Mouse (Mus musculus): Measurements from ENCODE around the gene Abcd4.

The Abcd4 gene

DNA sequence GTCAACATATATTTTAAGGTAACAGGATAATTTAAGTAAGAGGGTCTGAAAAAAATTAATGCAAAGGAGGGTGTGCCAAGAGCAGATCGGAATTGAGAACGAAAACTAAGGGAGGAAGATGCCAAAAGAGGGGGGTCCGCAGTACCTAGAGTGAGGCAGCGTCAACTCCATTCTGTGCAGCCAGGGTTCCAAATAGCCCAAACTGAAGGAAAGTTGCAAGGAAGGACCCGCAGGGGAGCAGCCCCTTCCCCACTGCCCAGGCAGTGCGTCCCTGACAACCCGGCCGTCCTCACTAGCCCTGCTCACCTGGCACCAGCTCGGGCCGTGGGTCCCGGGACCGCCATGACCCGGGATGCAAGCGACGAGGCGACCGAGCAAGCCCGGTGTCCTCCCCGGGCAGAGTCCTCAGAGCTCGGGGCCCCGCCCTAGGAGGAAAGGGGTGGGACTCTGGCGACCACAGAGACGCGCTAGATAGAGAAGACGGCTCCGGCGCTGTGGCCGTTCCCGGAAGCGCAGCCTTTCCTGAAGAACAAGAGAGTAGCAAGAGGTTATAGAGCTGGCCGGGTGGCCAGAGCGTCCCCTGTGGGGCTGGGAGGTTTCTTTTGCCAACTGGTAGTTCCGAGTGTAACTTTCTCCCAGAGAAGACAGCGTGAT lies at the start of gene Abcd4:
TSS of gene Abcd4 (minus strand) at position 437 of the 654 bp plus-strand sequence.
- peak; percentile 96 for DNase-seq (ENCODE audit: low spot score)

DNA sequence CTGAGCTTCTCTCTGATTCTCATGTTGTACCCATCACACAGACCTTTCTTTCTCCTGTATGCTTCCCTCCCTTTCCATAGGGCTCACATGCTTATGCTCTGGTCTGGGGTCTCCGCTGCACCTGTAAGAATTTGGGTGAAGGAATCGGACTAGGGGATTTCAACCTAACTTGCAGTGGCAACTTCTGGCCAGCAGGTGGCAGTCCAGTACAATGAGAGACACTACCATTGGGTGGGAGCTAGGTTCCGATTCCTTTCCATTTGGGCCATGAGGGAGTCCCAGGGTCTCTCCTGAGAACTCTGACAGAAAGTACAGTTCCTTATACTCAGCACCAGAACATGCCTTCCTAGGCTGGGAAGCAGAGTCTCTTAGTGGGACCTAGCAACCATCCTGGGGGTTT lies 36.7 kb upstream of the Abcd4 start:
- peak; percentile 81 for DNase-seq (ENCODE audit: low spot score)

DNA sequence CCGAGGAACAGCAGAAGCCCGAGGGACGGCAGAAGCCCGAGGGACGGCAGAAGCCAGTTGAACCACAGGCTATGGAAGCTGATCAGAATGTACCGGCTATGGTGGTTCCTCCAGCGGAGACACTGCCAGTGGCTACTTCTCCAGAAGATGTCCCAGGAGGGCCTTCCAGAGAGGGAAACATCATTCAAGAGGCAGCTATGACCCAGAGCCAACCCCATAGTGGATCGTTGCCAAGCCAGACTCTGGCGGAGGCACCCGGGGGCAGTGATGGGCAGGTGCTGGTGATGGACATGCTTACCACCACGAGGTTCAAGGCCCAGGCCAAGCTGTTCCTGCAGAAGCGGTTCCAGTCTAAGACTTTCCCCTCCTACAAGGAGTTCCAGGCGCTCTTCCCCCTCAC lies 33.0 kb upstream of the Abcd4 start:
- DNase-seq (ENCODE audit: low spot score): no peak

DNA sequence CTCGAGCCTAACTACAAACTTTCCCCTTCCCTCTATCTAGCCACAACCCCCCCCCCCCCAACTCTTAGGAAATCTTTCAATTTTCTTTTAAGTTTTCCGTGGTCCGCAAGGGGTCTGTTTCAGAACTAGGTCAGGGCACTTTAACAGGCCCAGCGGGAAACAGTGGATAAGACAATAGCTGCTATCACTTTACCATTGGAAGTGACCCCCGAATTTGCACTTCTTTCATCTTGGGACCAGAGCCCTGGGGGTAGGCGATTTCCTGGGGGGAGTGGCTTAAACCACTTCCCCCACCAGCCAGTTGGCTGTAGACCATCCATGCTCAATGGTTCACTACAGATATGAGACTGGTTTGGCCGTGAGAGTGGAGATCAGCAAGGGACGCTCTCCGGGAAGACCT lies 23.4 kb upstream of the Abcd4 start, which contains the start of gene Vrtn:
TSS of gene Vrtn (plus strand) at position 366 of the 400 bp plus-strand sequence.
- no peak for DNase-seq (ENCODE audit: low spot score)

DNA sequence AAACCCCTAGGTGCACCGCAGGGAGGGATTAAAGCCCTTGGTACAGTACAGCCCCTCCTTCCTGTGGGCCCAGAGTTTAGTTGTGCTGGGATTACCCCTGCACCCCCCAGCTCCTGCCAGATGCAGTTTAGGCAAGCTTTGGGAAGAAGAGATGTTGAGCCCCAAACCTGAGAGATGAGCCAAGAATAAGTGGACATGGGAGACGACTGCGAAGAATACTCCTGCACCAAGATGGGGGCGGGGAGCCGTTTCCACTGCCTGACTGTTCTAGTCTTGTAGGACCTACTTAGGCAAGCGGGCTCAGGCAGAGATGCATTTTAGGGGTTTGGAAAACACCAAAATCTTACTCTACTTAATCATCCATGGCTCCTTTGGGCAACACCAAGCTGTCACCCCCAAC lies 23.0 kb upstream of the Abcd4 start:
- DNase-seq (ENCODE audit: low spot score): no peak

DNA sequence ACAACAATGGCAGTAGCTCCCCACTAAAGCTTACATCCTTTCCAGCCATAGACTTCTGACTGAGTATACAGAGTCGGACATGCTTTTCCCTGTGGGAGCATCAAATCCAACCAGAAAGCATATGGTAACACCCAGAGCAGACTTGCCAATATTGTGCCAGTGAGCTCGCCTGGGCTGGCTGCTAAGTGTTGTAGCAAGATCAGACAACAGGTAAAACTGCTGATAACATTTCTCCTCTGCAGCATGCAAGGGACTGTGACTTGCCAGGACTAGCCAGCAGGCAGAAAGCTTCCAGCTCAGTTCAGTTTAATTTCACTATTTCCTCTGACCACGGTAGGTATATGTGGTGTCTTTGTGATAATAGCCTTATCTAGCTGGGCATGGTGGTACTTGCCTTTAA lies 14.7 kb upstream of the Abcd4 start:
- DNase-seq (ENCODE audit: low spot score): no peak

DNA sequence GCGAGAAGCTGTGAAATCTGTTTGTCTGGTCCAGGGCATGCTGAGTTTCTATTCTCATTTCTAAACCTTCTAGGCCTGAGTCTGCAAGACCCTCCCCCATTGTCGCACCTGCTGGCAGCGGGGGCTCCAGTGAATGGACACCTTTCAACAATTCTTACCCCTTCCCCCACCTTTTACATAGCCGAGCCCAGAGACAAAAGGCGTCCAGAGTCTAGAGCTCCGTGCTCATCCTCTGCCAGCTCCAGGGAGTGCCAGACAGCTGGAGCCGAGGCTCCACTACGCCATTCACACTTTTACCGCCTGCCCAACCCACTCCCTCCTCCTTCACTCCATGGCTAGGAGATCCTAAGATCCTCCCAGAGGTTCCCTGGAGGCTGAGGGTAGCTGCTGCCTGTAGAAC lies 7.9 kb upstream of the Abcd4 start:
- no peak for DNase-seq (ENCODE audit: low spot score)

DNA sequence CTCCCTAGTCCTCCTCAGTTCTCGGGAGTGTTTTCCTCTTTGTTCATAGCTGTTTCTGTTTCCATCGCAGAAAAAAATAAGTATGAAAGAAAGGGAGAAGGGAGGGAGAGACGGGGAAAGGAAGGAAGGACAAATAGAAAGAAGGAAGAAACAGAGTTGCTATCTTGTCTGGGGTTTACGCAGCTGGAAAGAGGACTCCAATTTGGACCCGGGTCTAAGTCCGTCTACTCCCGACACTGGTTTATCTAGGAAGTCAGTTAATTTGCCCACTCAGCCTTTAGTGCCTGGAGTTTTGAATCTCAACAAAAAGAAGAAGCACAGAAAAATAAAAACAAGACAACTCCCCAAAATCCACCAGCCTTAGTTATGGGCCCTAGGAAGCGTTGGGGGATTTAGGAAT lies 7.4 kb upstream of the Abcd4 start:
- DNase-seq (ENCODE audit: low spot score): no peak

DNA sequence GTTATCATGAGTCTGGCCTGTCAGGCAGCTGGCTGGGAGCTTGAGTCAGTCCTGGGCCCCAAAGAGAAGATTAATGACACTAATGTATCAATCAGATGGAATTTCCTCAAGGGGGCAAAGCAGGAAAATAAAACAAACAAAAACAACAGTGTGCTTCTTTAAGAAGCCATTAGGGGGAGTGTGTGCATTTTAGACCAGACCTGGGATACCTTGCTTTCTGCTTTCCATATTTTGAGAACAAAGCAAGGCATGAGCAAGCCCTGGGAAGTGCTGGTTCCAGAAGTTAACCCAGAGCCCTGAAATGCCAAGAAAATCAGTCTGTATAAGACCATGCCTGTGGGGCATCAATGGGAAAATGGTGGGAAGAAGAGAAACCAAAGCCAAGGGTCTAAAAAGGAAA lies 3.8 kb upstream of the Abcd4 start:
- DNase-seq (ENCODE audit: low spot score): peak; percentile 59

DNA sequence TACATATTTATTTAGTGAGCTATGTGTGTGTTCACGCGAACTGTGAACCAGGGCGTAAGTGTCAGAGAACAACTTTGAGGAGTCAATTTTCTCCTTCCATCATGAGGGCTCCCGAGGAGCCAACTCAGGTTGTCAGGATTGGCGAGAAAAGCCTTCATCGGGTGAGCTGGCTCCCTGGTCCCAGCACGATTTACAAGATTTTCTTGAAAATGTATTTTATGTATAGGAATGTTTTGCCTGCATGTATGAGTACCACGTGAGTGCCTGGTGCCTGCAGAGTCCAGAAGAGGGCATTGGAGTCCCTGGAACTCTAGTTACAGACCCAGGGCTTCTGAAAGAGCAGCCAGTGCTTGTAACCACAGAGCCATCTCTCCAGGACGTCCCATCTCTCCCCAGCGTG lies 450 bp upstream of the Abcd4 start:
- DNase-seq (ENCODE audit: low spot score): peak; percentile 59

DNA sequence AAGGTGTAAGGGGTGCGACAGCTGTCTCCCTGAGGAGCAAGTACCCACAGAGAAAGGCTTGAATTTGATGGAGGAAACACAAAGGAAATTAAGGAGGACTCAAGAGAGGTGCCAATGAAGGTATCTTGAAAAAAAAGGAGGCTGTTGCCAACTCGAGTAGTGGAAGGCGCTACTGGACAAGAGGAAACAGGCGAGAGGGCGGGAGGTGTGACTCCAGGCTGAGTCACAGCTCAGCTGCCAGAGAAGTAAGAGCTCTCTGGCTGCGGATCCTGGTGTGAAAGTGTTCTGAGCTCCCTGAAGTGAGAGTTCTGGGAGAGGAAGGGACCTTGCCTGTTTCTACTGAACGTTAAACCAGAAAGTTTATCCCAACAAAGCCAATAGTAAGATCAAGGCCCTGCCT lies 2.7 kb downstream of the Abcd4 start:
- no peak for DNase-seq (ENCODE audit: low spot score)

DNA sequence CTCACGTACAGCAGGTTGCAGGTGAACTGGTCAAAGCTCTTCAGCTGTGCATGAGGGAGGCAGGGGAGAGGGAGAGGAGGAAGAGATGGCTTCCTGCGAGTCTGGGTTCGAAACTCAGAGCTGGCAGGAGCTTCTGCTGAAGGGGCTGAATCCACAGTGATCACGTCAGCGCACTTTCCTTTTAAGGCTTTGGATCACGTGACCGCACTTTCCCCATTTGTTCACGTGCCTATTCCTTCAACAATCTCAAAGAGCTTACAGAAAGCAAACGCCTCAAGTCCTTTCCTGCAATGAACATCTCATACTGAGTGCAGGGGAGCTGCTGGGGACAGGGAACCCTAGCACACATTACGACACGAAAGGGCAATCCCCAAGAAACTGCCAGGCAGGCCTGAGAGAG lies 3.2 kb downstream of the Abcd4 start:
- DNase-seq (ENCODE audit: low spot score): no peak

DNA sequence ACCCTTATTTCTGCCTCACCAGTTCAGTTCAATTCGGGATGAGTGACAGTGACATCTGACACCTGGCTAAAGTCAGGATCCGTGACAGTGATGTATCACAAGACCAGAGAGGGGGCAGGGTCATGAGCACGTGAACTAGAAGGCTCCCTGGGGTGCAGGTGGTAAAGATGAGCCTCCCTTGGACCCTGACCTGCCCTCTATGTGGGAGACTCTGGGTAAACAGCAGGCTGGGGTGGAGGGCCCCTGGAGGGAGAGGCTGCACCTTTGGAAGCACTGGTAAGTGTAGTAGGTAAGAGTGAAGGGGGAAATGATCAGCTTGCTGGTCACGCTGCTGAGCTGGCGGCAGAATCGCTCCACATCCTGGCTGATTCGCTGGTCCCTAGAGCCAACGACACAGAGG lies 4.7 kb downstream of the Abcd4 start:
- no peak for DNase-seq (ENCODE audit: low spot score)

DNA sequence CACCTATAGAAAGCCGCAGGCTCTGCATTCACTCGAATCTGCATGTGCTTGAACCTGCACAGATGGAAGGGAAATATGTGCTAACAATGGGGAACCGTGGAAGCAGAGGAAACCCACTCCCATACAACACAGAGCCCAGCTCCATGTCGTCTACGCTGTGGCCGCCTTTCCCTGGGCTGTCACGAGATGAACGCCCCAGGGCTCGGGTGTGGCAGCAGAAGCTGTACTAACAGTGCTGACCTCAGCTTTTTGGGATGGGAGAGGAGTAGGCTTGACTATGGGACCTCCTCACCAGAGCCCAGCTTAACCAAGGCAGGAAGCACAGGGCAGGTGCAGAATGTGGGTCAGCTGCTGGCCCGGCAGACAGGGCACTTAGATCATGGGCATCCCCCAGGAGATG lies 5.5 kb downstream of the Abcd4 start:
- no peak for DNase-seq (ENCODE audit: low spot score)

DNA sequence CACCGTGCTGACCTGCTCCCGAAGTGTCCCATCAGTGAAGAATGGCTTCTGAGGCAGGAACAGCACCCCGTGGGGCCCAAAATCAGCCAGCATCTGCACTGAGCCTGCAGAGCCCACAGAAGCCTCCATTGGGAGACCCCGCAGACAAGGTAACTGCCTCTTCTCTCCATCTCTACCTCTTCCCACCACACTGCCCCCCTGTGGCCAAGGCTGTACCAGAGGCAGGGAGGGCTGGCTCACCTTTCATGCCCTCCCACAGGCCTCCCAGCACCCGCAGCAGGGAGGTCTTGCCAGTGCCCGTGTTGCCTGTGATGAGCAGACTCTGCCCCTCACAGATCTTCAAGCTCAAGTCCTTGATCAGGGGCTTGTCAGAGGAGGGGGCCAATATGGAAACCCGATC lies 11.4 kb downstream of the Abcd4 start:
- no peak for DNase-seq (ENCODE audit: low spot score)

DNA sequence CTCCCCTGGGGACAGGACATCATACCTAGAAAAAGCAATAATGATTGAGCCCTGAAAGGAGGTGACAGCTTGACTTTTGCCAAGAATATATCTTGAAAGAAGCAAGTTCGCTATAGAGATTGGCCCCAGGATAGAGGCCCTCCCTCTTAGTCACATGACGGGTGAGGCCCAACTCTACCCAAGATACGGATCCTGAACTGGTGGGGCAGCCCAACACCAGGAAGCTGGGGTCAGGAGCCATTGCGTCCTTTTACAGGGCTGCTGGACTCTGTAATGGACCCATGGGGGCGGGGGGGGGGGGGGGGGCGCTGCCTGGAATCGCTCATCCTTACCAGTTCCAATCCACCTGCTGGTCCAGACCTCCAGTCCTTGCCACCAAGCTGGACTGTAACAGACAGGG lies 13.2 kb downstream of the Abcd4 start:
- no peak for DNase-seq (ENCODE audit: low spot score)

DNA sequence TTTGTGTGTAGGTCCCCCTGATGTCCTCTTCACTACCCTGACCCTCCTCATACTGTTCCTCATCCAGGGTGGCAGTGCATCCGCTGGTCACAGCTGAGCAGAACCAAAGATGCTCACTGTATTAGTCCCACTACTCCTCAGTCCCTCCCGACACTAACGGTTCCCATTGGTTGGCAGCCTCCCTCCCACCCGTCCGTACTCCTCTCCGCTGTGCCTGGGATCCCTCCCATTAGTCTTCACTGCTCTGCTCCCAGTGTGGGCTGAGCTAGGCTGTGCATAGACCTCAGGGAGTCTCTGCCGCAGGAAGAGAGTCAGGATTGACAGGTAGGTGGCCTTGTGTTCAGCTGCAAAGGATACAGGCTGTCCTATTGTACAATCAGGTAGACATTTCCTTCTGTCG lies 18.9 kb downstream of the Abcd4 start:
- DNase-seq (ENCODE audit: low spot score): no peak

DNA sequence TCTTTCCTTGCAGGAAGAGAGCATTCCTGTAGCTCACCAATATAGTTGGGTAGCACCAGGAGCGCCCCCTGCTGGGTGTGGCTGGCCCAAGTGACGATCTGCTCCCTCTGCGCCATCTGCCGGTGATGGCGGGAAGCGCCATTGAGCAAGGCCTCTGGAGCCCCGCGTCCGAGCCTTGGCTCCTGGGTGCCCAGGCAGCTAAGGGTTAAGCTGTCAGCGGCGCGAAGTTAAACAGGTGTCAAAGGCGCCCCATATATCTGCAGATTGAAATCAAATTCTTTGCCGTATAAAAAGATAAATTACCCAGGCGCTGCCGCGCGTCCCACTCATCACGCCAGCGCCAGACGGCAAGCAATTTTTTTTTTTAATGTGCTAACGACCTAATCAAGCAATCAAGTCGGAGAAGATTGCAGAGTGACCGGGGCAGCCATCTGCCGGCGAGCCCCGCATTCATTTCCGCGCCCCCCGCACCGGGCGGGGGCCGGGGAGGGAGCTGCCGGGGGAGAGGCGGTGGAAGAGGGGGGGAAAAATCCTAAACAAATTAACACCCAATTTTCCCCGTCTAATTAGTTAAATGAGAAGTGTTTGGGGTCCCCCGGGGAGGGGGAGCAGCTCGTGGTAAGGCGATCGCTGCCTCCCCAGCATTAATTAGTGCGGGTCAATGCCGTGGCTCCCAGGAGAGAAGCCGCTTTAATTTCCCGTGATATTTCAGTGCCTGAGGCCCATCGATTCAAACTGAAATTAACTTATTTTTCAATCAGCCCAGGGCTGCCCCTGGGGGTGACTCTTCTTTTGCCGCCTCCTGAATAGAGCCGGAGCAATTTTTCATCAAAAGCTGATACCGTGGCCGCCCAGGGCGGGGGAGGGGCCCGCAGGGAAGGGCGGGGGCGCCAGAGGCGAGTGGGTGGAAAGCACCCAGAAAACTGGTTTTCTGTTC lies 27.1 kb downstream of the Abcd4 start:
- DNase-seq (ENCODE audit: low spot score): peak; percentile 96

DNA sequence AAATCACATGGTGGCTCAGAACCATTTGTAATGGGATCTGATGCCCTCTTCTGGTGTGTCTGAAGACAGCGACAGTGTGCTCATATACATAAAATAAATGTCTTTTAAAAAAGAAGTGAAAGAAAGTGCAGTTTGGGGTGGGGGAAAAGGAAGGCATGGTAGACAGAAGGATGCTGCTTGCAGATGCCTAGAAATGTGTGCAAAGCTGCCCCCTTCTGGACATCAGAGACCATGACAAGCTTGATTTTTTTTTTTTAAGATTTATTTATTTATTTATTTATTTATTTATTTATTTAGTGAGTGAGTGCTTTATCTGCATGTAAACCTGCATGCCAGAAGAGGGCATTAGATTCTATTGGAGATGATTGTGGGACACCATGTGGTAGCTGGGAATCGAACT lies 35.9 kb downstream of the Abcd4 start:
- DNase-seq (ENCODE audit: low spot score): no peak

DNA sequence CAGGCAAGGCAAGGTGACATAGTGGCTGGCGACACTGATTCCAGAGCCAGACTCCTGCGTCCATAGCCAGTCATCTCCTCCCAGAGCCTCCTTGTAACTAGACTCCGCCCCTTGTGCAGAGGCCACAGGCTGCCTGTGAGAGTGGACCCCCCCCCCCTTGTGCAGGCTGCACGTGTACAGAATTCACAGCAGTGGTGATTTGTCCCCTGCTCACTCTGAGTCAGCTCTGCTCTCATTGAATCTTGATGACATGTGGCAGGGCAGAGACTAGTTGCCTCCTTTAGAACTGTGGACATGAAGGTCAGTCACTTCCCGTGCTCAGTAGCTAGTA lies 38.8 kb downstream of the Abcd4 start:
- DNase-seq (ENCODE audit: low spot score): peak; percentile 29

DNA sequence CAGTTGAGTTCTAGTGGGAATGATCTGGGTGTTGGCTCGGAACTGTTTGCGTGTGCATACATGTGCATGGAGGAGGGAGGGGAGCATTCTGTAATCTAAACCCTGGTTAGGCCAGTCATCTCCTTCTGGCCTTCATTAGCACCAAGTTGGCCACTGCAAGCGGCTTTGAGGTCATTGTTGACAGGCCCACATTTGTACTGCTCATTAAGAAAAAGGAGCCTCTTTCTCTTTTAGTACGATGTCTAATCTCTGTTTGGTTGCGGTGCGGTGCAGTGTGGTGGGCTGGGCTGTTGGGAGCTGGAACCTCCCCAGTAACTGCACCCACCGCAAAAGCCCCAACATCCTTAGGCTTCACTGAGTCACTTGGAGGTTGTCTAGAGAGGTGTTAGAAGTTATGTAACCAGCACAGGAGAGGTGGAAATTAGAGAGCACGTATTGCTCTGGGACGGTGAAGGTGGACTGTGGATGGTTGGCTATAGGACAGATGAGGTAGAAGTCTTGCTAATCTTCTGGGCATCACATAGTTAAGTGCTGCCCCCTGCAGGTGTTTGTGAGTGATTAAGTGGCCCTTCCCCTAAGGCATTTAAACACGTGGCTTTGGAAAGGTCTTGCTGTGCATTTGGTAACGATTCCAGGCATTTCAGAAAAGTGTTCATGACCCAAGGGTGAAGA lies 39.3 kb downstream of the Abcd4 start:
- peak; percentile 51 for DNase-seq (ENCODE audit: low spot score)

DNA sequence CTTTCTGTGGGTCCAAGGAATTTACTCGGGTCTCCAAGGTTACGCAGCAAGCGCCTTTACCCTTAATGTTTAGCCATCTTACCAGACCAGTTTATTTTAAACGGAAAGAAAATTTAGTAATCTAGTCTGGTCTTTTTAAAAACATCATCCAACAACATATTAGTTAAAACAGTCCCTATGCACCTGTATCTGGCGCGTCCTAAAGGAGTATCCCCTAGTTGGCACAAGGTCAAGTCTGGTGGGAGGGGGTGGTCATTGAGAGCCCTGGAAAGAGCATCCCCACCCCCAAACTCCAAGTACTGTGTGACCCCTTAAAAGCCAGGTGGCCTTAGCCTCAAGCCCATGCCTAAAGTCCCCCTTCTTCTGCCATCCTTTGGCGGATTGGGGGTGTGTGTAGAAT lies 44.1 kb downstream of the Abcd4 start:
- DNase-seq (ENCODE audit: low spot score): no peak

DNA sequence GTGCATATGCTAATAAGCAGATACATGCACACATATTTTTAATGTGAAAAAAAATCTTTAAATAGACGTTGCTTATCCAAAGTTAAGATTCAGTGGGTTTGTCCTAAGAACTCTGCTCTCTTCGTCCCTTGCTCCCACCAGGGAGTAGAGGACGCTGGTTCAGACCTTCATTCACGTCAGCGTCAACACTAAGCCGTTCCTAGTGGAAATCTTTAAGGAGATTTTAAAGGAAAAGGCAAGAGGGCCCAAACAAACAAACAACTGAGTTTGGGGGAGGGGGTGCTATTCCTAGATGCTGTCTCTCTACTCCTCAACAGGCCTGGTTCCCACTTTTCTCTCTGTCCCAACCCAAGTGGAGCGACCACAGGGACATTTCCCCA lies 44.9 kb downstream of the Abcd4 start:
- DNase-seq (ENCODE audit: low spot score): peak; percentile 36

Data from embryo, embryonic 10.5 days (tissue).